Mouse (Mus musculus): ENCODE data around the gene Il23r. TPM values are rescaled to one million over a fixed set of nuclear protein-coding genes. Genes with fewer than 3 reads are reported as not detected.

The Il23r gene
- polyA plus RNA-seq, 1 experiment from 2014 or later = not detected

DNA sequence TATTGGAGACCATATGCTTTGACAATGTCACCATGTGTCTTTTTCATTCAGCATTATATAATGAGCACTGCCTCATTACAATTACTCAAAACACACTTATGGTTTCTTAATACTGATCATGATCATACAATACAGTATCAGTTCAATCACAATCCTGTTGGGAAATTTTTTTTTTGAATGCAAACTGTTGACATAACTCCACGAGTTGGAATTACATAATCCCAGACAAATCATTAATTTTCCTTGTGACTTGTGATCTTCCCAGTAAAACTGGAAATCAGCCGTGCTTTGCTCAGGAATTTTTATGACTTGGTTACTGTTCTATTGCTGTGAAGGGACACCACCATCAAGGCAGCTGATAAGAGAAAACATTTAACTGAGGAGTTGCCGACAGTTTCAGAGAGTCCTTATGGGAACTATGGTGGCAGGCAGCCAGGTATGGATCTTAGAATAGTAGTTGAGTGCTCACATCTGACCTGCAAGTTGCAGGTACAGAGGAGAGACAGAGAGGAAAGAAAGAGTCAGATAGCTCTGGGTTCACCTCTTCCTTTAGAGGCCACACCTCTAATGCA, 53.8 kb downstream of the Il23r start:
- Histone ChIP-seq H3K9ac (ENCODE audit: low read depth, low read length) (no peak overlapping the region), H3K9me3 (ENCODE audit: control insufficient read depth, low read length) (no peaks in the 10 kb centered on the region), H3K27ac (replicated peaks; ENCODE audit: low read depth, low read length) (no peak overlapping the region), H3K4me1 (ENCODE audit: control insufficient read depth, insufficient read depth, low read length) (no peaks in the 10 kb centered on the region), H3K27me3 (replicated peaks; ENCODE audit: control insufficient read depth, insufficient read depth, low read length) (no peaks in the 10 kb centered on the region), H3K4me3 (ENCODE audit: low read depth, low read length) (no peak overlapping the region), H3K36me3 (ENCODE audit: control insufficient read depth, insufficient read depth, low read length) (no peaks in the 10 kb centered on the region), H3K4me2 (ENCODE audit: low read depth, low read length) (no peak overlapping the region)
- WGBS = 64% methylated on average over 3 of the region's 3 CpGs
- ATAC-seq (ENCODE audit: low read depth) (no peak), DNase-seq (ENCODE audit: low spot score) (no peak)

DNA sequence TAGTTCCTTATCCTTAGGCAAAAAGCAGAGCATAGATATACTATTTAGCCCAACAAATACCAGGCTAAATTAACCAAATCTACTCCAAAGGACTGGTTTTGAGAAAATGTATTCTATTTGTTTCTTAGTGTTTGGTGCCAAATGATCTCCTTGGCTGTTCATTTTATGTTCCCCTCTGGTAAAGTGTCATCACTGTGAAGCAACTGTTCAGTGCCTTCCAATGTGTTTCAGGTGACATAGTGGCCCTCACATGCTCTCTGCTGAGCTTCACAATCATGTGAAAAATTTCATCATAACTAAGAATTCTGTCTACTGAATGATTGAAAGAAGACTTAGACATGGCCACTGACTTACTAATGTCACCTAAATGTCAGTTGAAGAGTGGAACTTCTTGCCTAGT, 54.6 kb downstream of the Il23r start:
- no peak for ATAC-seq (ENCODE audit: low read depth)
- no peaks in the 10 kb centered on the region for H3K36me3 ChIP-seq (ENCODE audit: control insufficient read depth, insufficient read depth, low read length)
- no peak overlapping the region for H3K27ac ChIP-seq (replicated peaks; ENCODE audit: low read depth, low read length)
- no peak for DNase-seq (ENCODE audit: low spot score)
- H3K9me3 ChIP-seq (ENCODE audit: control insufficient read depth, low read length) = no peaks in the 10 kb centered on the region
- no peak overlapping the region for H3K4me3 ChIP-seq (ENCODE audit: low read depth, low read length)
- no peak overlapping the region for H3K4me2 ChIP-seq (ENCODE audit: low read depth, low read length)
- no peak overlapping the region for H3K9ac ChIP-seq (ENCODE audit: low read depth, low read length)
- no peaks in the 10 kb centered on the region for H3K27me3 ChIP-seq (replicated peaks; ENCODE audit: control insufficient read depth, insufficient read depth, low read length)
- no peaks in the 10 kb centered on the region for H3K4me1 ChIP-seq (ENCODE audit: control insufficient read depth, insufficient read depth, low read length)

DNA sequence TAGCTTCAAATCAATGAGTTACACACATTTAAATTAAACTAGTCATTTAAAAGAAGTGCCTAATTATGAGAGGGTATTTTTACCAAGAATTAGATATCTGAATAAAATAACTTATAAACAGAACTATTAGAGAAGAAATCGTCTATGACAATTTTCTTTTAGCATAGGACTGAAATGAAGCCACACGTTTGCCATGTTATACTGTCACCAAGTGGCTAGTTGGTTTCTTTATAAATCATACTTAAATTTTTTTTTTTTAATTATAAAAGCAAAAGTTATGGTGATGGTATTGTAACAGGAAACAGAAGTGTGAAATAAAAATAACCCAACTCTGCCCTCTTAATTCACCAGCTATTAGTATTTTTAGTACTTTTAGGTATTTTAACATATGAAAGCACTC, 55.4 kb downstream of the Il23r start:
- WGBS = 77% methylated on average over 2 of the region's 2 CpGs
- Histone ChIP-seq H3K4me1 (ENCODE audit: control insufficient read depth, insufficient read depth, low read length) (no peaks in the 10 kb centered on the region), H3K36me3 (ENCODE audit: control insufficient read depth, insufficient read depth, low read length) (no peaks in the 10 kb centered on the region), H3K27ac (replicated peaks; ENCODE audit: low read depth, low read length) (no peak overlapping the region), H3K9me3 (ENCODE audit: control insufficient read depth, low read length) (no peaks in the 10 kb centered on the region), H3K27me3 (replicated peaks; ENCODE audit: control insufficient read depth, insufficient read depth, low read length) (no peaks in the 10 kb centered on the region), H3K9ac (ENCODE audit: low read depth, low read length) (no peak overlapping the region), H3K4me2 (ENCODE audit: low read depth, low read length) (no peak overlapping the region), H3K4me3 (ENCODE audit: low read depth, low read length) (no peak overlapping the region)
- no peak for DNase-seq (ENCODE audit: low spot score)
- no peak for ATAC-seq (ENCODE audit: low read depth)

DNA sequence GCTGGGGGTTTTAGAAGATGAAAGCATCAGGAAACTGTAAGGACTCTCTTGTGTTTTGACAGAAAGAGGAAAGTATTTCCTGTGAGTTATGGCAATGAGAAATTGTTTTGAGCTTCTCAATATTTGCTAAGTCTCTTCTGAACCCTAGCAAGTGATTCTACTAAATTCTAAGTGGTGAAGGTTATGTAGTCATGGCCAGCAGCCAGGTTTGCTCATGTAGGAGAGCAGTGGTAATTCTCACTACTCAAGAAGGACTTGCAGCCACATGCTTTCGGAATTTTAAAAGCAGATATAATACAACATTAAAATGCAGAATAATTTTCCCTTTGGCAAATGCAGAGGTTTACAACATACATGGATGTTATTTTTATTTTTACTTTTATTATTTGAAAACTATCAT, 55.9 kb downstream of the Il23r start:
- no peak overlapping the region for H3K9ac ChIP-seq (ENCODE audit: low read depth, low read length)
- 73% methylated on average over 1 of the region's 1 CpGs for WGBS
- no peak overlapping the region for H3K27ac ChIP-seq (replicated peaks; ENCODE audit: low read depth, low read length)
- H3K4me2 ChIP-seq (ENCODE audit: low read depth, low read length) = no peak overlapping the region
- no peaks in the 10 kb centered on the region for H3K4me1 ChIP-seq (ENCODE audit: control insufficient read depth, insufficient read depth, low read length)
- no peaks in the 10 kb centered on the region for H3K27me3 ChIP-seq (replicated peaks; ENCODE audit: control insufficient read depth, insufficient read depth, low read length)
- peak; percentile 55 for DNase-seq (ENCODE audit: low spot score)
- no peak for ATAC-seq (ENCODE audit: low read depth)
- H3K36me3 ChIP-seq (ENCODE audit: control insufficient read depth, insufficient read depth, low read length) = no peaks in the 10 kb centered on the region
- H3K9me3 ChIP-seq (ENCODE audit: control insufficient read depth, low read length) = no peaks in the 10 kb centered on the region
- no peak overlapping the region for H3K4me3 ChIP-seq (ENCODE audit: low read depth, low read length)

DNA sequence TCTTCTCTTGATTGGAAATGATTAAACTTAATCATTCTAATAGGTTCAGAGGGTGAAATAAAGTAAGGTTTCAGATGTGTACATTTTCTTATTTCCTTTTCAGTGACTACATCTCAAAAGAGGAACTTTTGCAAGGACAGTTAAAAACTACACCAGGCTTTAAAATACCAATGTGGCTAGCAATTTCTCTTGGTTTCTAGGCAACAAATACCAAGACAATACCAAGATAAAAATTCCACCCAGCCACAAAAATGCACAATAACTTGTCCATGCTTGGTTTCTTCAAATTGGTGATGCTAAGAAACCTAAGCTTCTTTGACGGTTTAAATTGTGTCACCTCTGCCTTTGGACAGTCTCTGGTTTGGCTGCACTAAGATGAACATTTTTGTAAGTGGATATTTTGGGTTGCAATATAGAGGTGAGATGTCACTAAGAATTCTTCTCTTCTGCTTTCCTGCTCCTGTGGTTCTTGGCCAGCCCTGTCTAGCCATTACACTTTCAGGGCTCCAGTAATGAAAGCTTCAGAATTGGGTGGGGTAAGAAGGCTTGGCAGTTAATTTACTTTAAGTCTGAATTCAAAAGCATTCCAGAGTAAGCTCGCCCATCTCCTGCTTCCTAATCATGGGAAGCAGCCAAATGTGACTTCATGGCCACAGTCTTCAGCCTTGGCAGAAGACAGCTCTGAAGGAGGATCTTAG, 56.8 kb downstream of the Il23r start:
- DNase-seq (ENCODE audit: low spot score) = no peak
- ATAC-seq (ENCODE audit: low read depth) = no peak
- no peaks in the 10 kb centered on the region for H3K4me1 ChIP-seq (ENCODE audit: control insufficient read depth, insufficient read depth, low read length)
- H3K27me3 ChIP-seq (replicated peaks; ENCODE audit: control insufficient read depth, insufficient read depth, low read length) = no peaks in the 10 kb centered on the region
- no peak overlapping the region for H3K4me2 ChIP-seq (ENCODE audit: low read depth, low read length)
- no peak overlapping the region for H3K4me3 ChIP-seq (ENCODE audit: low read depth, low read length)
- H3K9me3 ChIP-seq (ENCODE audit: control insufficient read depth, low read length) = no peaks in the 10 kb centered on the region
- 57% methylated on average over 2 of the region's 2 CpGs for WGBS
- H3K27ac ChIP-seq (replicated peaks; ENCODE audit: low read depth, low read length) = no peak overlapping the region
- no peaks in the 10 kb centered on the region for H3K36me3 ChIP-seq (ENCODE audit: control insufficient read depth, insufficient read depth, low read length)
- H3K9ac ChIP-seq (ENCODE audit: low read depth, low read length) = no peak overlapping the region

DNA sequence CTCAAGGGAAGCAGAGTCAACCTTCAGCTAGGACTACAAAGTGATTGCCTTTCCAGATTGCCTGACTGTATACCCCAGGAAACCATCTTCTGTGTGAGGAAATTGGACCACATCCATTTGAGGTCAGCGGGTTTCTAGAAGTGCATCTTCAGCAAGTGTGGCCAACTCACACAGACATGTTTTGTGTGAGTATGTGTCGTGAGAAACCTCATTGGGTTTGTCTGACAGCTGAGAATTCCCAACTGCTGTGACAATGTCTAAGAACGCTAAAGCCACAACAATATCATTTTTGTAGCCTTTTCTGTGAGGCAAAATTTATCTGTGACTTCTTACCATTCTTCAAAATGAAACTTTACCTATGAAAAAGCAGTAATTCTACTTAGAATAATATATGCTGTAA, 59.8 kb downstream of the Il23r start:
- Histone ChIP-seq H3K9me3 (ENCODE audit: control insufficient read depth, low read length) (no peaks in the 10 kb centered on the region), H3K27me3 (replicated peaks; ENCODE audit: control insufficient read depth, insufficient read depth, low read length) (no peaks in the 10 kb centered on the region), H3K4me3 (ENCODE audit: low read depth, low read length) (no peak overlapping the region), H3K4me1 (ENCODE audit: control insufficient read depth, insufficient read depth, low read length) (no peaks in the 10 kb centered on the region), H3K4me2 (ENCODE audit: low read depth, low read length) (no peak overlapping the region), H3K27ac (replicated peaks; ENCODE audit: low read depth, low read length) (no peak overlapping the region), H3K9ac (ENCODE audit: low read depth, low read length) (no peak overlapping the region), H3K36me3 (ENCODE audit: control insufficient read depth, insufficient read depth, low read length) (no peaks in the 10 kb centered on the region)
- ATAC-seq (ENCODE audit: low read depth) = no peak
- no peak for DNase-seq (ENCODE audit: low spot score)
- 75% methylated on average over 3 of the region's 3 CpGs for WGBS

DNA sequence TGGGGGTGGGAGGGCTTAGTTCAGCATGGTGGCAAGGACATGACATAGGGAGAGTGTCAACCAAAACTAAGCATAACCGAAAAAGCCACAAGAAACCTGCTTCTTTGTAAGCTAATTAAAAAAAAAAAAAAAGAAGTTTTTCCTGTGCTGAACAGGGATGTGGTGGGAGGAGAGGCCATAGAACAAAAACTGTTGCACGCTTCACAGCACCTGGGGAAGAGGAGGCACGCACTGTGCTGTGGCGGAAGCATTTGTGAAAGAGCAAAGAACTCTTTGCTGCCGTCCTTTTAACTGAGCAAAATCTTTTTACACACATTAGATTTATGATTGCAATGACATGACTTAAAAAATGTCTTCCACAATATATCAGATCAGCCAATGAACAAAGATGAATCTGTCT, 69.9 kb downstream of the Il23r start:
- H3K4me3 ChIP-seq (ENCODE audit: low read depth, low read length) = no peak overlapping the region
- no peaks in the 10 kb centered on the region for H3K27me3 ChIP-seq (replicated peaks; ENCODE audit: control insufficient read depth, insufficient read depth, low read length)
- DNase-seq (ENCODE audit: low spot score) (no peak), ATAC-seq (ENCODE audit: low read depth) (no peak)
- WGBS = 78% methylated on average over 5 of the region's 5 CpGs
- H3K27ac ChIP-seq (replicated peaks; ENCODE audit: low read depth, low read length) = no peak overlapping the region
- no peak overlapping the region for H3K9ac ChIP-seq (ENCODE audit: low read depth, low read length)
- H3K4me2 ChIP-seq (ENCODE audit: low read depth, low read length) = no peak overlapping the region
- no peaks in the 10 kb centered on the region for H3K4me1 ChIP-seq (ENCODE audit: control insufficient read depth, insufficient read depth, low read length)
- H3K36me3 ChIP-seq (ENCODE audit: control insufficient read depth, insufficient read depth, low read length) = no peaks in the 10 kb centered on the region
- no peaks in the 10 kb centered on the region for H3K9me3 ChIP-seq (ENCODE audit: control insufficient read depth, low read length)

DNA sequence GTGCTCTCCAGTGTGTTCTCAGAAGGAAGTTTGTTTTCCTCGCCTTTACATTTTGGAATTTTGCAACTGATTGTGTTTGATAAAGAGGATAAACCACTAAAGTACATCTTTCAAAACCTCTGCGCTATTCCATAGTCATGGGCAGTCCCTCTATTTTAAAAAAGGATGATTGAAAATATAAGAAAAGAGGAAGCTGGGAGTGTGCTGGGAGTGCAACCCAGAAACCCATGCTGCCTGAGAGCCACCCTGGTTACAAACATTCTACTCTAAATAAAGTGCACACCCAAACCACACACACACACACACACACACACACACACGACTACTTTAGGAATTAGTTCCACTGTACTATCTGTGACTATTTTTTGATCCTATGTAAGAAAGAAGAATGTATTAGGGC, 75.1 kb downstream of the Il23r start:
- ATAC-seq (ENCODE audit: low read depth) (no peak), DNase-seq (ENCODE audit: low spot score) (no peak)
- Histone ChIP-seq H3K9me3 (ENCODE audit: control insufficient read depth, low read length) (no peaks in the 10 kb centered on the region), H3K4me2 (ENCODE audit: low read depth, low read length) (no peak overlapping the region), H3K36me3 (ENCODE audit: control insufficient read depth, insufficient read depth, low read length) (no peaks in the 10 kb centered on the region), H3K27ac (replicated peaks; ENCODE audit: low read depth, low read length) (no peak overlapping the region), H3K9ac (ENCODE audit: low read depth, low read length) (no peak overlapping the region), H3K27me3 (replicated peaks; ENCODE audit: control insufficient read depth, insufficient read depth, low read length) (no peaks in the 10 kb centered on the region), H3K4me1 (ENCODE audit: control insufficient read depth, insufficient read depth, low read length) (no peaks in the 10 kb centered on the region), H3K4me3 (ENCODE audit: low read depth, low read length) (no peak overlapping the region)
- 86% methylated on average over 3 of the region's 3 CpGs for WGBS

DNA sequence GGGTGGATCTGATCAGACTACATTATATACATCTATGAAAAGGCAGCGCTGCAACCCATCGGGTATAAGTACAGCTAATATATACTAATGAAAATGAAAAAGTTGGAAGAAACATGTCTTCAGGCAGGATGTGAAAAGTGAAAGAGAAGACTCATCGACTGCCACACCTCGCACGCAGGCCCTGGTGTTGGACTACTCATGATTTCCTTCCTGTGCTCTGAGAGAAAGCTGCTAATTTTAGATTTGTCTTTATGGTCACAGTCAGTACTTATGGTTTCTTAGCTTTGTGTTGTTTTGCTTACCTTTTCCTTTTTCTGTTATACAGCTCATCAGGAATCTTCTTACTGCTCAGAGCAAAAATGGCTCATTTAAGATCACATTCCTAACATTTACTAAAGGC, 76.4 kb downstream of the Il23r start:
- H3K9ac ChIP-seq (ENCODE audit: low read depth, low read length) = no peak overlapping the region
- no peak for DNase-seq (ENCODE audit: low spot score)
- no peaks in the 10 kb centered on the region for H3K36me3 ChIP-seq (ENCODE audit: control insufficient read depth, insufficient read depth, low read length)
- no peak overlapping the region for H3K4me2 ChIP-seq (ENCODE audit: low read depth, low read length)
- H3K27me3 ChIP-seq (replicated peaks; ENCODE audit: control insufficient read depth, insufficient read depth, low read length) = no peaks in the 10 kb centered on the region
- H3K4me1 ChIP-seq (ENCODE audit: control insufficient read depth, insufficient read depth, low read length) = no peaks in the 10 kb centered on the region
- H3K9me3 ChIP-seq (ENCODE audit: control insufficient read depth, low read length) = no peaks in the 10 kb centered on the region
- H3K4me3 ChIP-seq (ENCODE audit: low read depth, low read length) = no peak overlapping the region
- no peak for ATAC-seq (ENCODE audit: low read depth)
- WGBS = 89% methylated on average over 5 of the region's 5 CpGs
- no peak overlapping the region for H3K27ac ChIP-seq (replicated peaks; ENCODE audit: low read depth, low read length)
